Mouse (Mus musculus): ENCODE data around the gene Lrrc49.
A peak's percentile ranks its signal among the peaks of the same experiment; 100 is the strongest.

Lrrc49 gene

DNA sequence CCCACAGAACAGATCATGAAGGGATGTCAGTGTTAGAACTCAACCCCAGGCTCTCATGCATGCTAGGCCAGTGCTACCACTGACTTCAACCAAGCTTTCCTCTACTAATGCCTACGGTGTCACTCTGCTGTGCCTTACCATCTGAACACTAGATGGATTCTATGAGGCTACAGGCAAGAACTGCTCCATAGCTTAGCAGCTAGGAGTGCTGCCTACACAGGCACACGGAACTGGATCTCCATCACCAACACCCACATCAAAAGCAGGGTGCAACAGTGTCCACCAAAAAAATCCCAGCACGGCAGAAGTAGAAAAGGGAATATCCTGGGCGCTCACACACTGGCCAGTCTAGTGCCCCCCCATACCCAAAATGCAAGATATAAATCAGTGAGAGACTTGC, 11.5 kb downstream of the Lrrc49 start:
- no peak for DNase-seq (ENCODE audit: extremely low read depth, insufficient read length, low spot score)

DNA sequence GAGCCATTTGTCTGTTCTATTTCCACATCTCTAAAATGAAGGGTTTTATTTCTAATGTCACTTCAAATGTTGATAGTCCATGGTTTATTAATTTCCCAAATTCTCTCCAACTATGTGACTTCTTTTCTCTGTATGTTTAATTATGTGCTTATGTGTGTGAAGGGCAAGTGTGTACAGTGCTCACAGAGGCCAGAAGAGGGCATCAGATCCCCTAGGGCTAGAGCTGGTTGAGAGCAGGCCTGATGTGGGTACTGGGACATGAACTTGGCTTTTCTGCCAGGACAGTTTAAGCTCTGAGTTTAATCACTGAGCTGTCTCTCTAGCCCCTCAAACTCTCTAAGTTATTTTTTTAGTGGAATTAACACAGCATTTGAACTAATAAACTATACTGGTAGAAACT, 13.2 kb downstream of the Lrrc49 start:
- DNase-seq (ENCODE audit: extremely low read depth, insufficient read length, low spot score): no peak

DNA sequence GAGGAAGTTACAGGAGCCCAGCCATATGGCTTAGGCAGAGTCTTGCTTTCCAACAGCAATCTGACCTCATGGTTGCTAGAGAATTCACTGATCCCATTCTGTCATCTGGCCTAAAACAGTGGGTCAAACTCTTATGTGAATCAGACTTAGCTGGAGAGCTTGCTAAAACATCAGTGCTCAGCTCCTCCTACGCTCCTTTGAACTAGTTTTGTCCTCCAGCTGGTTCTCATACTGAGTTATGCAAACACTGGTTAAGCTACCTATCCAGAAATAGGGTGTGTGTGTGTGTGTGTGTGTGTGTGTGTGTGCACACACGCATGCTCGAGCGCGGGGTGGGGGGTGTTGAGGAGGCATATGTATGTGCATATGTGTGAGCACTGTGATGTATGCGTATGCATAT, 15.4 kb downstream of the Lrrc49 start:
- DNase-seq (ENCODE audit: extremely low read depth, insufficient read length, low spot score): no peak

DNA sequence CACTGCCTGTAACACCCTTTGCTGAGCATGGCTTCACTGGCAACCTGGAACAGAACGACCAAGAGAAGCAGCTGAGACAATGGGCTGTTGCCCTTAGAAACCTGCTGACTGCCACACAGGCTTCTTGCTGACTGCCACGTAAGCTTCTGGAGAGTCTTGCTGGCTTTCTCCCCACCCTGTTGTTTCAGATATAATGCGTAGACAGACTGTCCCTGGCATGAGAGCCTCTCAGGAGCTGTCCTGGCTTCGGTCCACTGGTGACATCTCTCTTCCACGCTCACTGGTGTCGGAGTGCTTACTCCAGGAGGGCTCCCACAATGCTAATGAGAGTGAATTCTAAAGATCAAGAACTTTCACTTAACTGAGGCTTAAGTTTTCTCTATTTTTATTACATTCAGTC, 19.1 kb downstream of the Lrrc49 start:
- DNase-seq (ENCODE audit: extremely low read depth, insufficient read length, low spot score): no peak

DNA sequence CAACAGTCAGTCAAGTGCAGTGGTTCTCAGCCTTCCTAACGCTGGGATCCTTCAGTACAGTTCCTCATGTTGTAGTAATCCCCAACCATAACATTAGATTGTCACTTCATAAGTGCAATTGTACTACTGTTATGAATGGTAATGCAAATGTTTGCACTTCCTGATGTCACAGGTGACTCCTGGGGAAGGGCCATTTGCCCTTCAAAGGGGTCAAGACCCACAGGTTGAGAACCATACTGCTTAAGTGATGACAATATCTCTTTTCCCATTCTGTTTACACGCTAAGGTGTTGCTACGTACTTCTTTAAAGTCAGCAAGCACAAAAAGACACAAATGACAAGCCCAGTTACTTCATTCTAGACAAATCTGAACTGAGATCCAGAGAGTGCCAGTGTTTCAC, 22.4 kb downstream of the Lrrc49 start:
- no peak for DNase-seq (ENCODE audit: extremely low read depth, insufficient read length, low spot score)

DNA sequence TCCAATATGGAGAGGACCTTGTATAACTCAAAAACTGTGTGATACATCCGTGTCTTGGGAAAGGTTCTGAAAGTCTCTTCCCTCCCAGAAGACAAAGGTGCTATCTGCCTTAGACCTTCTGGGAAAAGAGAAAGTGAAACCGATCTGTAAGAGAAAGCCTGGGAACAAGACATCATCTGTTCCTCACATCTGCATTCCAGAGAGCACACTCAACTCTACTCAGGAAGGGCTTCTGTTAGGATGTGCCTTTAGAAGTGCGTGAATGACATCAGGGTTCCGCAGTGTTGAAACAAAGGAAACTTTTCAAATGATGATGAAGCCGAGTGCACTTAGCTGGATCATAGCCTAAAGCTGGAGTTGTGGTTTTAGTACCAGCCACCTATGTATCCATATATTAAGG, 23.1 kb downstream of the Lrrc49 start:
- DNase-seq (ENCODE audit: extremely low read depth, insufficient read length, low spot score): no peak

DNA sequence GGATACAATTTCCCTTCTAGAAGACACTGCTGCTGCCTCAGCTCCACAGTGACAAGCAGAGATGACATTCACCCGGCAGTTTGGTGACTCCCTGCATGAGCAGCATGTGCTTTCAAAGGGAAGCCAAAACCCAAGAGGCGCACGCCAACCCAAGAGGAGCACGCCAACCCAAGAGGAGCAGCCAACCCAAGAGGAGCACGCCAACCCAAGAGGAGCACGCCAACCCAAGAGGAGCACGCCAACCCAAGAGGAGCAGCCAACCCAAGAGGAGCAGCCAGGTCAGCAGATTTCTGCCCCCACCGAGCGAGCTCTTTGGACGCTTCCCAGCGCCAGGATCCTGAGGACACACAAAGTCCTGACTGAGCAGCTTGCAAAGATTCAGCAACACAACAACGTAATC, 23.6 kb downstream of the Lrrc49 start:
- DNase-seq (ENCODE audit: extremely low read depth, insufficient read length, low spot score): no peak

DNA sequence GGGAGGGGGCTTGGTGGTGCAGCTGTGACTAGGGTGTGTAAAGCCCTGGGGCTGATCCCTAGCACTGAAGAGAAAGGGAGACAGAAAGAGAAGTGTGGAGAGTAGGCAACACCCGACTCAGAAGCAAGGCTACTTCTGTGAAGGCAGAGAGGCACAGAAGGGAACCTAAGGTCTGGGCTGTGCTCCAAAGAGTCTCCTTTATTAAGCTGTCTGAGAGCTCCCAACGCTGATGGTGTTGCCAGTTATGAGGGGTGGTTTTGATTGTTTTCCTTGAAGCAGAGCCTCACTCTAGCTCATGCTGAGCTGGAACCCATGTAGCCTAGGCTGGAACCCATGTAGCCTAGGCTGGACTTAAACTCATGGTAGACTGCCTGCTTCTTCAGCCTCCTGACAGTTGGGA, 25.0 kb downstream of the Lrrc49 start:
- DNase-seq (ENCODE audit: extremely low read depth, insufficient read length, low spot score): no peak

DNA sequence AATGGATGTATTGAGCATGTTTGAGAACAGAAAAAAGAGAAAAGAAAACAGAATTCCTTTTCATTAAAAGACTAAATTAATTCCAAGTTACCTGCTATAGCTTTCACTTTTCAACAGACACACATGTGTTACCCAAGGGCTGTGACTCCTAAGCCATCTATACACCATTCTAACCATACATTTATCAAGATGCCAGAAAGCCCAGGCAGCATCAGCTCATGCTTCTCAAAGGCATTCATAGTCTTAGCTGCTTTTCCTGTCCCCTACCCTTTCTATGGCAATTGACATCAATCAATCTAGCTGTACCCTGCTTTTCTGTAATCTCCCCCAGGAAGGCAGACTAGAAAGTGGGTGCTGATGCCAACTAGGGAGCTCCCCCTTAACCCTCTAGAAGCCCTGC, 34.4 kb downstream of the Lrrc49 start:
- no peak for DNase-seq (ENCODE audit: extremely low read depth, insufficient read length, low spot score)

DNA sequence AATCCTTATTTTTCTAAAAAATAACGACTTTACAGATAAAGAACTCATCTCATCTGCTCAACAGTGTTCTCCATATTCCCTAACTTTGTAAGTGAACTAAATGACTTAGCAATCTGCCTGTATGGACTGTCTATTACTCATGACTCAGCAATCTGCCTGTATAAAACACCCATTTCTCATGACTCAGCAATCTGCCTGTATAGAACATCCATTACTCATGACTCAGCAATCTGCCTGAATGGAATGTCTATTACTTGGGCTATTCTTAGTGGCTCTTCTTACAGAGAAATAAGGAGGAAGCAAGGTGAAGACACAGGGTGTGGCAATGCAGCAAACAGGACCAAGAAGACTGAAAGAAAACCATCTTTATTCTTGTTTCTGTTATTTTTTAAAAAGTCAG, 34.8 kb downstream of the Lrrc49 start:
- peak; percentile 48 for DNase-seq (ENCODE audit: extremely low read depth, insufficient read length, low spot score)

DNA sequence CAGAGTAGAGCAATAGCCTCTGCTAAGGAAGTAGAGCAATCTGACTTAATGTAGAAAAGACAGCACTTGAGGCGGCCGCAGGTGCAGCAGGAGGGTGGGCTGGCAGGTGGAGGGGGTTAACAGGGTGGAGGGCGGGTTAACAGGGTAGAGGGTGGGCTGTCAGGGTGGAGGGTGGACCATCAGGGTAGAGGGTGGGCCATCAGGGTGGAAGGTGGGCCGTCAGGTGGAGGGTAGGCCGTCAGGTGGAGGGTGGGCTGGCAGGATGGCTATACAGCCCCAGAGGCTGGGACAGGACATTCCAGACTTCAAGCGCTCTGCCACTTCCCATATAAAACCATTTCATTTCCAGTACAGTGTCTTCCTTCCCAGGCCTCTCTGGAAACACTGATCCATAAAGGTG, 37.7 kb downstream of the Lrrc49 start:
- DNase-seq (ENCODE audit: extremely low read depth, insufficient read length, low spot score): no peak

DNA sequence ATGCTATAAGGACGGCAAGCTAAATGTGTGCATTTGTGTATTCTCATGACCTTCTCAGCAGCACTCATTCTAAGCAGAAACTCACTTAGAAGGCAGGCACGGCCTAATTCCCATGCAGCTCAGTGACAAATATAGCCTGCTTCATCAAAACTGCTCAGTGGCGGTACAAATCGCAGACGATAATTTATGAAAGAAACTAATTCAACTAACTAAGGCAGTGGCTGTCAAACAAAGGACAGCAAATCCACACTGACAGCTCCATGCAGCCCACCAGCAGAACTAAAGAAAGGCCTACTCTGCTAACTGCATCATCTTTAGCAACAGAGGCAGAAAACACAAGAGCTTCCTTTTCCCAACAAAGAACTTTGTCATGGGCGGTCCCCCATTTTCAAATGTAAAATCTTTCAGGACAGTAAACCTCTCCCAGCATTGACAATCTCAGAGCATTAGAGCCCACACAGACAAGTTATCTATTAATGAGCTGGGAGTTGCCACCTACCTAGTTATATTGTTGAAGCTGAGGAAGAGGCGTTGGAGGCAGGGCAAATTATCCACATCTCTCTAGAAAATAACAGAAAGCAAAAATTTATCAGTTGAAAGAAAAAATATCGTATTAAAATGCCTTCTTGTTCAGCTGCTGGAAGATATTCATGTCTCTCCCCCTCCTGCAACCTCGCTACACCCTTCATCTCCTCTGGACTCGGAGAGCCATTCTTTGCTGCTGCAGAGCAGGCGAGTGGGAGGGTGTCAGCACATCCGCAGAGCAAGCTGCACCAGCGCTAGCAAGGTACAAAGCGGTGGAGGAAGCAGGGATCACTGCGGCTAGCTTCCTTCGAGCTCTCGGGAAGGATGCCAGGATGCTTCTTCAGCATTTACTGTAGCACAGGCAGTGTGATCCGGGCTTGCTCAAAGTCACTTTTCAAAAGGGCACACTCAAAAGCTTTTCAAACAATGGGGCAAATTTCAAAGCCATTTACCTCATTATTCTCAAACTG, 38.7 kb downstream of the Lrrc49 start:
- DNase-seq (ENCODE audit: extremely low read depth, insufficient read length, low spot score): no peak

DNA sequence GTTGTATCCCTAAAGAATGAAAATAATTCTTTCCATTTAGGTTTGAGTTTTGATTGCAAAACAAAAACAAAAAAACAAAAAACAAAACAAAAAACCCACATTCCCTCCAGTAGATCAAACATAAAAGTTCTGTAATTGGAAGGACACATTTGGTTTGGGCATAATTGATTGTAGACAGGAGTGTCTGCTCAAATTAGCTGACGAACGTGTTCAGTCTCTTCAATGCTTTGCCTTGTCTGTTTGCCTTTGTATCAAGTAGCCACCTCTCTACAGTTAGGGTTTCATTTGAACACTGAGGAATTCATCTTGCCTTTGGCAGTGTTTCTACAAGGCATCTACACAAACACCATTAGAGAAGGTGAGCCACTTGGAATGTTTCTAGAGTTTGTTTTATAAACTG, 54.4 kb downstream of the Lrrc49 start:
- no peak for DNase-seq (ENCODE audit: extremely low read depth, insufficient read length, low spot score)

DNA sequence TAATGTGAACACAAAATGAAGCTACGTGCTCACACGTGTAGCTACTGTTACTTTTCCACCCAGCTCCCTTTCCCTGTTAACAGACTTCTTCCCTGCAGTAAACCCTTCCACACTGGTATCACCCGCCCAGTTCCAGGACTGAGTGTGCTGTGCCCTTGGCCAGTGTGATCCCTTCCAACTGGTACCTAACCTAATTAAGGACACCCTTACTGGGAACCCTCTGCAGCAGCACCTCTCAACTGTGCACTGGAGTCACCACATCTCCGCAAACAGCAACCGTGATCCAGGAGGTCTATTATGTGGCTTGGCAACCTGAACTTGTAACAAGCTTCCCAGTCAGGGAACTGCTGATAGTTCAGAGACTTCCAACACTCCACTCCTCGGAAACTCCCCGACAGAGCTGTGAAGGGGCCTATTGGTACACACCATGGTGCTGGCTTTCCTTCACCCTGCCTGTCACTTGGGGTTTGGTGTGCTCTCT, 61.6 kb downstream of the Lrrc49 start:
- DNase-seq (ENCODE audit: extremely low read depth, insufficient read length, low spot score): no peak

DNA sequence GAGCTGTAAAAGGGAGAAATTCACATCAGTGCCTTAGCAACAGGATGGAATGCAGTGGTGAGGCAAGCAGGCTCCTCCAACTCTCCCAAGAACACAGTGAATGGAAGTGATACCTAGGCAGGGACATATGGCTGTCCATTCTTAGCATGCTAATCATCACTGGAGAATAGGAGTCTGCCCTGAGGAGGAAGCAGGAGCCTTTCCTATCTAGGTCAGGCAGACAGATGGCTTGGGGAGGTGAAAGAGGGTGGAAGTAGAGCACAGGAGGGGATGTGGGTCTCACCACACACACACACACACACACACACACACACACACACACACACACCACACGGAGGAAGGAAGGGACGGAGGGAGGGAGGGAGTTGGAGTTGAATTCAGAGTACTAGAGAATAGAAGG, 62.1 kb downstream of the Lrrc49 start:
- DNase-seq (ENCODE audit: extremely low read depth, insufficient read length, low spot score): no peak

DNA sequence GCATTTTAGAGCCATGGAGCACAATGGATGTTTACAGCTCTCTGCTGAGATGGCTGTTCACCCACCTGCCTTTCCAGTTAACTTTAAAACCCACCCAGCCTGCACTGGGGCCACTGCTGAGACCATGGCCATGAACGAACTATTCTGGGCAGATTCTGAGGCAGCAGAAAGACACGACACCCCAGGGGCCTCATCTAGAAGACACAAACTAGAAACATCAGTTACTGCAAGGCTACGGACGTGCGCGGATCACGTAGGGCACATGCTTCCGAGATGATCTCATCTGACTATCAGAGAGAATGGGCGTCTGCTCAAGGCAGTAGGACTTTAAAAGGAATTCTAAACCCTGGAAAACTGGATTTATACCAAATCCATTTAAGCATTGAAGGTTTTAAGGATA, 71.0 kb downstream of the Lrrc49 start:
- DNase-seq (ENCODE audit: extremely low read depth, insufficient read length, low spot score): no peak

DNA sequence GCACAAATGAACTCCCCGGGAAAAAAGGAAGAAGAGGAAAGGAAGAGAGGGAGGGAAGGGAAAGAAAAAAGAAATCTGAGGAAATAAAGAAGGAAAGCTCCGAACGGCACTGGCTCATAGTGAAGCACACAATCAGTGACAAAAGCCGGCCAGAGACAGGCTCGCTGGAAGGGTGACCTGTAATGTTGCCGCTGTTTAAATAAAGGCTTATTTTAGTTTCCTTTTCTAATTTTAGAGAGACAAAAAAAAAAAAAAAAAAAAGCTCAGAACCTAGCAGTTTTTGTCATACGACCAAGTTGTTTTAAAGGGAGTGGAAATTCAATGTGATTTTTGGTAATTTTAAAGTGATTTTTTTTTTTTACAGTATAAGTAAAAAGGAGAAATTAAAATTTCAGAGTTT, 71.6 kb downstream of the Lrrc49 start:
- DNase-seq (ENCODE audit: extremely low read depth, insufficient read length, low spot score): no peak

DNA sequence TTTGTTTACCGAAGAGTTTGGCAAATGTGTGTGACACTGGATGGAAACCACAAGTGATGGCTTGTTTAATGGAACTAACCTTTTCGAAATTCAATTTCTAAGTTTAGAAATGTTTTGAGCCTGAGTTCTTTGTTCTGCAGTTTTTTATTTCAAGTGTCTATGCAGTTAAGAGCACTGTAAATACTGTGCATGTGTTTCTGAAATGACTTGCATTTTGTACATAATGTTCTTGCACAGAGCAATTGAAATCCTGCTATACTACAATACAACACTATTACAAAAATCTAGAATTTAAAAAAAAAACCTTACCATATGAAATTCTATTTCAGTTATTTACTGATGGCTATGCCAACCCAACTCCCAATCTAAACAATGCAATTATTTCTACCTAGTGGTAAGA, 75.7 kb downstream of the Lrrc49 start:
- no peak for DNase-seq (ENCODE audit: extremely low read depth, insufficient read length, low spot score)

DNA sequence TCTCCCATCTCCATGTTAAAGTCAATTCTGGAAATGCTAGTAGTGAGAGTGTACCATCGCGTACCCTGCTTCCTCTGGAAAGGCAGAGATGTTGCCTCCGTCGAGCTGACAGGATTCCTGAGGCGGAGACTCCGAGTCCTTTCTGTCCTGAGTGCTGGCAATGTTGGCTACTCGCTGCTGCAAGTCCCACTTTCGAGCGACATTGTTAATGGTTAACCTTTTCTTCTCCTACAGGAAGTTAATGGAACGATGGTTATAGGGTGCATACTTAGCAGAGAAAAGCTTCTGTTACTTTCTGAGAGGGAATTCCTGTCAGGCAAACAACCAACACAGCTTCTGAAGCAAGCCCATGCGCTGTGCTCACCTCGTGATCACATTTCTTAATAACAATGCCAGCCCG, 77.8 kb downstream of the Lrrc49 start:
- DNase-seq (ENCODE audit: extremely low read depth, insufficient read length, low spot score): no peak

DNA sequence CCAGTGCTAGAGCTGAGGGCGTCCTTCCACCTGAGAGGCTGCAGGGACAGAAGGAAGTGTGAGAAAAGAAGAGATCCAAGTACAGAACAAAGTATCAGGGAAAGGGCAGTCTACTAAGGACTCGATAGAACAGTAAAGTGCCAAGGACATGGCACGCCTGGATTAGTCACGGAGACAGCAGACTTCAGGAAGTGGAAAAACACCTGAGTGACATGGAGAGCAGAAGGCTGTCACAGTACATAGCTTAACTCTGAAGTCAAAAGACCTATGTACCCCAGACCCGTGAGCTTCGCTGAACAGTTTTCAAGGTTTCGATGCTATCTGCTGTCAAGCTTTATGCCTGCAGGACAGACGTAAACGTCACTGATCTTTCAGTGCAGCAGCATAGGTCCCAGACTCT, 79.1 kb downstream of the Lrrc49 start:
- no peak for DNase-seq (ENCODE audit: extremely low read depth, insufficient read length, low spot score)

DNA sequence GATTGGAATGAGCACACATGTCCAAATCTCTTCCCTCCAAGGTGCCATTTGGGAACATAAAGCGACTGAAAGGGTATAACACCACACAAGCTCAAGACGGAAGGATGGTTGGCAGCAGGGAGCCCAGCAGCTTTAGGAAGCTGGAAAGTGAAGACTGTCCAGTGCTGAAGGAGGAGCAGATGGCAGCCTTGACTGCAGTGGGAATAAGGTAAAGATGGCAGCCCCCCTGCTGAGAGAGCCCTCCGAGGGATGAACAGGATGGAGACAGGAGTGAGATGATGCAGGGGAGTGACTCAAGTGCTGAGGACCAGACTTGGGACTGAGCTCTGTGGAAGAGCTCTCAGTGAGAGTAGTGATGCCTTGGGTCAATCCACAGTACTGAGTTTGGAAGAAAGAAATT, 79.9 kb downstream of the Lrrc49 start:
- DNase-seq (ENCODE audit: extremely low read depth, insufficient read length, low spot score): no peak

DNA sequence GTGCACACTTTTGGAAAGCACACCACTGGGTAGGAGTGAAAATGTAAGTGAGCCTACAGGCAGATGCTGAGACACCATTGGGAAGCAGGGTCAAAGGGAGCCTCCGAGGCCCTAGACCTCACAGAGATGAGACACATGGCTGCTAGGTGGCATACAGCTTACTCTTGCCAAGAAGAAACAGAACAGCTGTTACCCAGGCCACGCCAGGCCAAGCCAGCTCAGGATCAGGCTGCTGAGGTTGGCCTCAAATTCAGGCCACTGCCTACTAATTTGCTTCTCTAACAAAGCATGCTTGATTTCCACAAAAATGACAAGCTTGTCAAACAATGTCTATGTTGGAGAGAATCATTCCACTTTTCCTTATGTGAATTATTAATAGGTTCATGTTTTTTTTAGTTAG, 83.0 kb downstream of the Lrrc49 start:
- no peak for DNase-seq (ENCODE audit: extremely low read depth, insufficient read length, low spot score)

DNA sequence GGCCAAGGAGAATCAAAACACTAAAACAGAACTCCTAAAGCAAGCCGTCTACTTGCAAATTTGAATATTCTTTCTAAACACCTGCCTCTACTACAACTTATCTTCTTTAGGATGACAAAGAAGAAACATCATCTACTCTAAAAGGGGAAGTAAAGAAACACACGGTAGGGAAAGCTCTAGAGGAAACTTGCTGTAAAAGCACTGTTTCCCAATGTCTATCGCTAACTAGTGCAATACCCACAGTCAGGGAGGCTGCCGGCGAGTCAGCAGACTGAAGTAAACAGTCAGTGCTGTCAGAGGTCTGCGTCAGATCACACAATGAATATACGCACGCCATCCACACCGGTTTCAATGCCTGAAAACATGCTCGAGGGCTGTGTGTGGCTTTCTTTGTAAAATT, 86.0 kb downstream of the Lrrc49 start:
- DNase-seq (ENCODE audit: extremely low read depth, insufficient read length, low spot score): no peak
